8 mouse cellular contexts compared by ENCODE assay signal in genomic region chr17:70750236-70751160, GRCm38 (mm10).
DNase-seq lines count a peak whose midpoint lies in the region; ATAC-seq and TF ChIP-seq lines count a peak whose summit lies in the region.

No protein-coding gene starts in this region.

- H3K27me3 ChIP-seq in kidney, postnatal 0 days (ENCODE audit: insufficient read depth, low read length) = no peaks in the 10 kb centered on the region
- H3K27me3 ChIP-seq in embryonic facial prominence, embryonic 14.5 days (replicated peaks; ENCODE audit: control insufficient read depth, insufficient read depth, low read length) = no peaks in the 10 kb centered on the region
- no peaks in the 10 kb centered on the region for H3K27me3 ChIP-seq in intestine, embryonic 16.5 days (replicated peaks; ENCODE audit: control insufficient read depth, insufficient read depth, low read length)
- no peaks in the 10 kb centered on the region for H3K27me3 ChIP-seq in neural tube, embryonic 12.5 days (replicated peaks)

- DNase-seq in kidney, postnatal 0 days (ENCODE audit: low spot score) = no peak
- DNase-seq in kidney, postnatal 14 days = no peak
- no peak for DNase-seq in embryonic facial prominence, embryonic 14.5 days (ENCODE audit: low spot score)
- no peak for DNase-seq in spleen, adult 18-20 months
- DNase-seq in cerebellum, adult 11-12 months = no peak
- no peak for DNase-seq in MN1 (ENCODE audit: low spot score)

- H3K4me3 ChIP-seq in kidney, postnatal 0 days (replicated peaks; ENCODE audit: low read depth, low read length) = peak overlapping the region; percentile 34; the same call in 1 of the 2 replicates
- peak overlapping the region; percentile 32 for H3K4me3 ChIP-seq in embryonic facial prominence, embryonic 14.5 days (ENCODE audit: low read depth, low read length)
- peak overlapping the region; percentile 46 for H3K4me3 ChIP-seq in intestine, embryonic 16.5 days (ENCODE audit: low read length)
- no peak overlapping the region for H3K4me3 ChIP-seq in neural tube, embryonic 12.5 days

- TF ChIP-seq CTCF in kidney, postnatal 0 days (IDR thresholded peaks at IDR 0.05; ENCODE audit: low read depth) = no peak

- H3K9me3 ChIP-seq in kidney, postnatal 0 days (replicated peaks; ENCODE audit: low read length) = no peaks in the 10 kb centered on the region
- H3K9me3 ChIP-seq in embryonic facial prominence, embryonic 14.5 days (ENCODE audit: control insufficient read depth, low read length) = no peaks in the 10 kb centered on the region
- H3K9me3 ChIP-seq in intestine, embryonic 16.5 days (ENCODE audit: control insufficient read depth, low read length) = no peaks in the 10 kb centered on the region
- no peaks in the 10 kb centered on the region for H3K9me3 ChIP-seq in neural tube, embryonic 12.5 days

- no peak for ATAC-seq in kidney, postnatal 0 days (replicated peaks; ENCODE audit: low FRiP score, low read depth)
- ATAC-seq in embryonic facial prominence, embryonic 14.5 days (ENCODE audit: low read depth) = no peak
- no peak for ATAC-seq in intestine, embryonic 16.5 days
- no peak for ATAC-seq in neural tube, embryonic 12.5 days (ENCODE audit: low FRiP score, low read depth)

- H3K9ac ChIP-seq in kidney, postnatal 0 days (ENCODE audit: low read depth, low read length) = peak overlapping the region; percentile 62; the same call in 1 of the 2 replicates
- H3K9ac ChIP-seq in embryonic facial prominence, embryonic 14.5 days (ENCODE audit: low read depth, low read length) = no peak overlapping the region; the same call in 1 of the 2 replicates
- peak overlapping the region; percentile 73; the same call in 1 of the 2 replicates for H3K9ac ChIP-seq in intestine, embryonic 16.5 days (ENCODE audit: low read depth, low read length)
- peak overlapping the region; percentile 48; the same call in 1 of the 2 replicates for H3K9ac ChIP-seq in neural tube, embryonic 12.5 days

- WGBS in kidney, postnatal 0 days = 39% methylated on average over 17 of the region's 17 CpGs
- WGBS in embryonic facial prominence, embryonic 14.5 days = 42% methylated on average over 17 of the region's 17 CpGs
- 44% methylated on average over 17 of the region's 17 CpGs for WGBS in intestine, embryonic 16.5 days
- WGBS in neural tube, embryonic 12.5 days = 53% methylated on average over 17 of the region's 17 CpGs

- no peaks in the 10 kb centered on the region for H3K36me3 ChIP-seq in kidney, postnatal 0 days (ENCODE audit: insufficient read depth, low read length)
- H3K36me3 ChIP-seq in embryonic facial prominence, embryonic 14.5 days (ENCODE audit: control insufficient read depth, insufficient read depth, low read length) = no peaks in the 10 kb centered on the region
- H3K36me3 ChIP-seq in intestine, embryonic 16.5 days (ENCODE audit: control insufficient read depth, insufficient read depth, low read length) = no peaks in the 10 kb centered on the region
- H3K36me3 ChIP-seq in neural tube, embryonic 12.5 days = no peaks in the 10 kb centered on the region

- H3K27ac ChIP-seq in kidney, postnatal 0 days = peak overlapping the region; percentile 94
- peak overlapping the region; percentile 73 for H3K27ac ChIP-seq in embryonic facial prominence, embryonic 14.5 days (replicated peaks; ENCODE audit: low read depth, low read length)
- H3K27ac ChIP-seq in intestine, embryonic 16.5 days (ENCODE audit: low read length) = peak overlapping the region; percentile 86
- H3K27ac ChIP-seq in neural tube, embryonic 12.5 days = no peak overlapping the region

- H3K4me1 ChIP-seq in kidney, postnatal 0 days (replicated peaks; ENCODE audit: insufficient read depth, low read length) = peaks cover 16% of the 10 kb centered on the region
- H3K4me1 ChIP-seq in embryonic facial prominence, embryonic 14.5 days (ENCODE audit: control insufficient read depth, insufficient read depth, low read length) = peaks cover 29% of the 10 kb centered on the region
- H3K4me1 ChIP-seq in intestine, embryonic 16.5 days (ENCODE audit: control insufficient read depth, insufficient read depth, low read length) = peaks cover 28% of the 10 kb centered on the region
- peaks cover 36% of the 10 kb centered on the region for H3K4me1 ChIP-seq in neural tube, embryonic 12.5 days

- H3K4me2 ChIP-seq in kidney, postnatal 0 days (ENCODE audit: low read length) = peak overlapping the region; percentile 62
- H3K4me2 ChIP-seq in embryonic facial prominence, embryonic 14.5 days (ENCODE audit: low read depth, low read length) = peak overlapping the region; percentile 51
- H3K4me2 ChIP-seq in intestine, embryonic 16.5 days (ENCODE audit: low read depth, low read length) = peak overlapping the region; percentile 57
- H3K4me2 ChIP-seq in neural tube, embryonic 12.5 days (replicated peaks) = peak overlapping the region; percentile 60
